7 mouse cellular contexts compared by ENCODE assay signal in genomic region chr11:3864343-3864742, GRCm38 (mm10). TPM values are rescaled to one million over a fixed set of nuclear protein-coding genes. Genes with fewer than 3 reads are reported as not detected.
A peak's percentile ranks its signal among the peaks of the same experiment; 100 is the strongest.
DNase-seq lines count a peak whose midpoint lies in the region; ATAC-seq and TF ChIP-seq lines count a peak whose summit lies in the region.

No protein-coding gene starts in this region.

- peak; percentile 12; the same call in 1 of the 2 replicates for ATAC-seq in hindbrain, embryonic 12.5 days (ENCODE audit: low FRiP score)
- no peak for ATAC-seq in liver, postnatal 0 days
- ATAC-seq in monocyte, adult 5-6 weeks (replicated peaks; ENCODE audit: insufficient number of reproducible peaks, low FRiP score, low TSS enrichment, poor library complexity, severe bottlenecking) = no peak

- H3K9me3 ChIP-seq in E14TG2a.4 (ENCODE audit: low read length) = no peaks in the 10 kb centered on the region
- H3K9me3 ChIP-seq in hindbrain, embryonic 12.5 days (replicated peaks) = no peaks in the 10 kb centered on the region
- no peaks in the 10 kb centered on the region for H3K9me3 ChIP-seq in liver, postnatal 0 days (ENCODE audit: low read length)

- H3K9ac ChIP-seq in hindbrain, embryonic 12.5 days = peak overlapping the region; percentile 57; the same call in 1 of the 2 replicates
- no peak overlapping the region for H3K9ac ChIP-seq in liver, postnatal 0 days (replicated peaks)

- no peak overlapping the region for H3K27ac ChIP-seq in hindbrain, embryonic 12.5 days
- no peak overlapping the region for H3K27ac ChIP-seq in liver, postnatal 0 days (ENCODE audit: low read depth)
- H3K27ac ChIP-seq in thymus, adult 2 months (ENCODE audit: control insufficient read depth, insufficient read depth, low read length) = no peak overlapping the region

- peak overlapping the region; percentile 73 for H3K4me2 ChIP-seq in hindbrain, embryonic 12.5 days (replicated peaks)
- no peak overlapping the region for H3K4me2 ChIP-seq in liver, postnatal 0 days (ENCODE audit: low read depth, low read length)

- H3K27me3 ChIP-seq in E14TG2a.4 (ENCODE audit: insufficient read depth, low read length) = peaks cover 54% of the 10 kb centered on the region
- H3K27me3 ChIP-seq in hindbrain, embryonic 12.5 days = peaks cover 20% of the 10 kb centered on the region
- H3K27me3 ChIP-seq in liver, postnatal 0 days (ENCODE audit: insufficient read depth, low read length) = peaks cover 9% of the 10 kb centered on the region; the same call in 1 of the 2 replicates
- H3K27me3 ChIP-seq in thymus, adult 2 months (ENCODE audit: control insufficient read depth, insufficient read depth, low read length) = no peaks in the 10 kb centered on the region

- TF ChIP-seq EP300 in liver, postnatal 0 days (IDR thresholded peaks at IDR 0.05; ENCODE audit: low read depth) = no peak

- no peak for TF ChIP-seq POLR2A in thymus, adult 2 months (IDR thresholded peaks at IDR 0.05; ENCODE audit: control insufficient read depth, extremely low read depth, insufficient read depth, low read length, poor library complexity)

- no peaks in the 10 kb centered on the region for H3K36me3 ChIP-seq in E14TG2a.4 (ENCODE audit: insufficient read depth, low read length)
- H3K36me3 ChIP-seq in hindbrain, embryonic 12.5 days = no peaks in the 10 kb centered on the region
- H3K36me3 ChIP-seq in liver, postnatal 0 days (replicated peaks; ENCODE audit: insufficient read depth, low read length) = no peaks in the 10 kb centered on the region
- H3K36me3 ChIP-seq in thymus, adult 2 months (ENCODE audit: control insufficient read depth, insufficient read depth, low read length) = no peaks in the 10 kb centered on the region

- TF ChIP-seq CTCF in E14TG2a.4 (conservative IDR thresholded peaks at IDR 0.05; ENCODE audit: low read length) = no peak
- no peak for TF ChIP-seq CTCF in liver, postnatal 0 days (IDR thresholded peaks at IDR 0.05; ENCODE audit: low read depth)
- no peak for TF ChIP-seq CTCF in thymus, adult 2 months (IDR thresholded peaks at IDR 0.05; ENCODE audit: borderline replicate concordance, control insufficient read depth, extremely low read depth, insufficient read depth, low read length, poor library complexity)

- H3K4me1 ChIP-seq in E14TG2a.4 (replicated peaks; ENCODE audit: low read depth, low read length) = peaks cover 19% of the 10 kb centered on the region
- H3K4me1 ChIP-seq in hindbrain, embryonic 12.5 days = peaks cover 6% of the 10 kb centered on the region
- H3K4me1 ChIP-seq in liver, postnatal 0 days (ENCODE audit: insufficient read depth) = peaks cover 11% of the 10 kb centered on the region
- H3K4me1 ChIP-seq in thymus, adult 2 months (replicated peaks; ENCODE audit: control insufficient read depth, insufficient read depth, low read length) = peaks cover 6% of the 10 kb centered on the region; the same call in 1 of the 2 replicates

- peak overlapping the region; percentile 80 for H3K4me3 ChIP-seq in E14TG2a.4 (replicated peaks; ENCODE audit: low read length)
- peak overlapping the region; percentile 44 for H3K4me3 ChIP-seq in hindbrain, embryonic 12.5 days
- H3K4me3 ChIP-seq in liver, postnatal 0 days (ENCODE audit: low read depth, low read length) = peak overlapping the region; percentile 30; the same call in 1 of the 2 replicates
- H3K4me3 ChIP-seq in thymus, adult 2 months (ENCODE audit: control insufficient read depth, insufficient read depth, low read length) = no peak overlapping the region

- peak; percentile 52 for DNase-seq in Muller cell, postnatal 12 days (ENCODE audit: inconsistent ontology term)
- DNase-seq in liver, postnatal 0 days = no peak
- no peak for DNase-seq in adrenal gland, adult 2 months
- DNase-seq in thymus, adult 2 months = no peak

- 41% methylated on average over 6 of the region's 6 CpGs for WGBS in hindbrain, embryonic 12.5 days
- 29% methylated on average over 6 of the region's 6 CpGs for WGBS in liver, postnatal 0 days (ENCODE audit: insufficient replicate concordance)
- WGBS in thymus, adult 2 months = 25% methylated on average over 6 of the region's 6 CpGs

RNA-seq across cellular contexts. Expression of gene Osbp2, which starts 0.6 kb away (rescaled TPM):
- 7.0 and 8.8 TPM in 2 replicates for polyA plus RNA-seq in hindbrain, embryonic 12.5 days (2016; fragmentation: Nextera tagmentation; extraction: Ambion mirVana)
- 0.07 TPM in 1 of 2 replicates, not detected in the other for polyA plus RNA-seq in liver, postnatal 0 days (2015; fragmentation: Nextera tagmentation; extraction: Ambion mirVana)
- not detected in 3 replicates for total RNA-seq in monocyte, adult 5-6 weeks (2017)
- 1 to 10 TPM; 2.2 to 3.7 TPM for total RNA-seq in adrenal gland, adult 2 months (2021)
- 1.9 and 2.2 TPM in 2 replicates for polyA plus RNA-seq in adrenal gland, adult 2 months (2012; rRNA removed)
- polyA plus RNA-seq in thymus, adult 2 months (2012; rRNA removed) = 0.27 and 1.1 TPM in 2 replicates

RNA-seq across cellular contexts. Expression of gene 4921536K21Rik, which starts 30.6 kb away (rescaled TPM):
- polyA plus RNA-seq in hindbrain, embryonic 12.5 days (2016; fragmentation: Nextera tagmentation; extraction: Ambion mirVana) = 0.72 and 0.82 TPM in 2 replicates
- not detected in 2 replicates for polyA plus RNA-seq in liver, postnatal 0 days (2015; fragmentation: Nextera tagmentation; extraction: Ambion mirVana)
- not detected in 3 replicates for total RNA-seq in monocyte, adult 5-6 weeks (2017)
- total RNA-seq in adrenal gland, adult 2 months (2021) = under 1 TPM; 0.55 to 0.93 TPM
- polyA plus RNA-seq in adrenal gland, adult 2 months (2012; rRNA removed) = 0.08 and 0.32 TPM in 2 replicates
- 0.07 TPM in 1 of 2 replicates, not detected in the other for polyA plus RNA-seq in thymus, adult 2 months (2012; rRNA removed)

RNA-seq across cellular contexts. Expression of gene Dusp18, which starts 30.7 kb away (rescaled TPM):
- 27.7 and 29.1 TPM in 2 replicates for polyA plus RNA-seq in hindbrain, embryonic 12.5 days (2016; fragmentation: Nextera tagmentation; extraction: Ambion mirVana)
- 0.19 and 0.27 TPM in 2 replicates for polyA plus RNA-seq in liver, postnatal 0 days (2015; fragmentation: Nextera tagmentation; extraction: Ambion mirVana)
- total RNA-seq in monocyte, adult 5-6 weeks (2017) = 0.29 to 1.8 TPM (median 0.57 TPM) in 3 replicates
- total RNA-seq in adrenal gland, adult 2 months (2021) = 1 to 10 TPM; 3.9 to 9.4 TPM
- polyA plus RNA-seq in adrenal gland, adult 2 months (2012; rRNA removed) = 2.7 and 3.9 TPM in 2 replicates
- 1.1 and 2.4 TPM in 2 replicates for polyA plus RNA-seq in thymus, adult 2 months (2012; rRNA removed)

RNA-seq across cellular contexts. Expression of gene Slc35e4, which starts 50.1 kb away (rescaled TPM):
- 7.6 and 7.9 TPM in 2 replicates for polyA plus RNA-seq in hindbrain, embryonic 12.5 days (2016; fragmentation: Nextera tagmentation; extraction: Ambion mirVana)
- 0.43 and 0.46 TPM in 2 replicates for polyA plus RNA-seq in liver, postnatal 0 days (2015; fragmentation: Nextera tagmentation; extraction: Ambion mirVana)
- 7.2 to 8.1 TPM (median 7.8 TPM) in 3 replicates for total RNA-seq in monocyte, adult 5-6 weeks (2017)
- total RNA-seq in adrenal gland, adult 2 months (2021) = 10 to 100 TPM in 1 of 2 experiments, 1 to 10 TPM in 1; 3.1 to 13.5 TPM
- polyA plus RNA-seq in adrenal gland, adult 2 months (2012; rRNA removed) = 13.9 and 19.3 TPM in 2 replicates
- 3.6 and 3.9 TPM in 2 replicates for polyA plus RNA-seq in thymus, adult 2 months (2012; rRNA removed)
